Mouse (Mus musculus) B cell, adult 62 days (primary cell): ENCODE measurements around the gene Kctd12. TPM values are rescaled to one million over a fixed set of nuclear protein-coding genes. Genes with fewer than 3 reads are reported as not detected.

Source experiments
- total RNA-seq: library from RNA; stranded (reverse); gene quantifications from 4 replicates; pipeline ENCODE4 v1.2.4, GENCODE M21; 2023

Gene Kctd12
- 156 to 169 TPM (median 163 TPM) in 4 replicates for total RNA-seq

GRCm38 (mm10) chr14:102982627-102983540 is at the start of gene Kctd12:
Gene Kctd12 (minus strand): TSS chr14:102982637.

Other genes starting within 250 kb of the Kctd12 start
- not detected in 4 replicates for gene Acod1, start 64.3 kb upstream of the Kctd12 start, total RNA-seq
- gene Cln5, start 87.6 kb upstream of the Kctd12 start, total RNA-seq = 56.5 to 66.1 TPM (median 62.7 TPM) in 4 replicates
- 175 to 191 TPM (median 183 TPM) in 4 replicates for gene Fbxl3, start 116.9 kb upstream of the Kctd12 start, total RNA-seq